Mouse (Mus musculus) lung, adult 2 months (tissue): Measurements from ENCODE around the gene Phyh.

ENCODE experiments used
- CTCF ChIP-seq: fragments of 200-500 bp; IDR thresholded peaks from 2 replicates; pipeline ENCODE4 v1.5.1; 2011; ENCODE audit warnings: mild to moderate bottlenecking, low read length, control low read depth; ENCODE audit not compliant: insufficient read depth
- POLR2A ChIP-seq: fragments of 200-500 bp; IDR thresholded peaks from 2 replicates; pipeline ENCODE4 v1.6.1; 2011; ENCODE audit warnings: low read depth, mild to moderate bottlenecking, control low read depth, low read length, borderline replicate concordance; ENCODE audit errors: extremely low read depth

DNA sequence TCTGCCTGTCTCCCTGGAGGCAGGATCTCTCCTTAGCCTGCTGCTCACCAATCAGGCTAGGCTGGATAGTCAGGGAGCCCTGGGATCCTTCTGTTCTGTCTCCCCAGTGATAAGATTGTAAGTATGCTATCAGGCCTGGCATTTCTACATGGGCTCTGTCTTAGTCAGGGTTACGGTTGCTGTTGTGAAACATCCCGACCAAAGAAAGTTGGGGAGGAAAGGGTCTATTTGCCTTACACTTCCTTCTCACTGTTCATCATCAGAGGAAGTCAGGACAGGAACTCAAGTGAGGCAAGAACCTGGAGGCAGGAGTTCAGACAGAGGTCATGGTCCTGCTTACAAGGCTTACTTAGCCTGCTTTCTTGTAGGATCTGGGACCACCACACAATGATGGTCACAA is 10.4 kb downstream of the Phyh start:
- TF ChIP-seq CTCF, result no peak
- TF ChIP-seq POLR2A, result no peak
